Mouse (Mus musculus) T-helper 1 cell (primary cell): ENCODE data around the gene Msmb.

ENCODE experiments used
- in situ Hi-C: fragments of 300-600 bp; cut with MboI, MseI; formaldehyde crosslinking; loops from one replicate; pipeline ENCODE4 v1.15.1; 2025; ENCODE audit warnings: high pct_unique_total_duplicates

The Msmb gene

DNA sequence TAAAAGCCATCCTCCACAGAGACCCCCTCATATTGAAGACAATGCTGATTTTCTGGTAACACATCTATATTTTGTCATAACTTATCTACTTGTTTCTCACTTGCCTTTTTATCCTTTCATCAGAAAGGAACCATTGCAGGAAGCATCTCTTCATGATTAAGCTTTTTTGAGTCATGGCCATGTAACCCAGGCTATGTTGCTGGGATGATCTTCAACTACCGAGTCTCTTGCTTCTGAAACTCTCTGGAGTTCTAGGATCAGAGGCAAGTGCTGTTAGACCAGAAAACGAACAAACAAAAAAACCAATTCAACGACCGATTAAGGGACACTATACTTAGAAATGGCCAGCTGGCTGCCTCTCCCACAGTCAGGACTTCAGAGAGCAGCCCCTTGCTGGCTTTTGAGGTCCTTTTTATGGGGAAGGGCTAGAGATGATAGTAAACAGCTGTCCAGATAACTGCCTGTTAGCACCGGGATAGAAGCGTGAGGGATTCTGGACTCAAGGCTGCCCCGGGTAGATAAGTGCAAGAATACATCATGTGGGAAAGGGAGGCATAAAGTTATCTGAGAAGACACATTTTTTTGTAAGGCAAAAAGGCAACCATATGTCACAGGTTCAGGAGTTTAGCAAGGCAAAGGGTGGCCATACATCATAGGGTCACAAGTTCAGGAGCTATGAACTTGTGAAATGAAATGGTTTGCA is 4.1 kb downstream of the Msmb start:
- in situ Hi-C loops: no loop called here

DNA sequence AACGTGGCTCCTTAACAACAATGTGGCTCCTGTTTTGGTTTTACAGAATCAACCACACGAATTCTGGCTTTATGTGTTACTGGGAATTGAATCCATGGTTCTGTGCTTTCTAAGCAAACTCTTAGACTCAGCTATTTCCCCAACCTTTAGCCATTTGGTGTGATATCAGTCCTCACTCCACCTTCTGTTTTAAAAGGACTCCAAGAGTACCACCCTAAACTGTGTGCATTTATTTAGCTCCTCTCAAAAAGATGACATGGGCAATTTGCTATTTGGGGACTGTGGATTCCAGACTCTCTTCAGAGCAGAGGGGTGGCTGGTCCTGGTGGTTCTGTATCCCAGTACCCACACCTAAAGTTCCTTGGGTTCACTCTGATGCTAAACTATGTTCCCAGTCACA is 4.8 kb downstream of the Msmb start:
- in situ Hi-C loops: no loop called here

DNA sequence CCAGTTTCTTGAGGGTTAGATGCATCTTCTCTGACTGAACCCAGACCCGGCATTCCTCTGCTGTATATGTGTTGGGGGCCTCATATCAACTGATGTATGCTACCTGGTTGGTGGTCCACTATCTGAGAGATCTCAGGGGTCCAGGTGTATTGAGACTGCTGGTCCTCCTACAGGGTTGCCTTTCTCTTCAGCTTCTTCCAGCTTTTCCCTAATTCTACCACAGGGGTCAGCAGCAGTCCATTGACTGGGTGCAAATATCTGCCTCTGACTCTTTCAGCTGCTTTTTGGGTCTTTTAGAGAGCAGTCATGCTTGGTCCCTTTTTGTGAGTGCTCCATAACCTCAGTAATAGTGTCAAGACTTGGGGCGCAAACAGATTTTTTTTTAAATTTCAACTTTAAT is 9.0 kb downstream of the Msmb start:
- in situ Hi-C loops: no loop called here

DNA sequence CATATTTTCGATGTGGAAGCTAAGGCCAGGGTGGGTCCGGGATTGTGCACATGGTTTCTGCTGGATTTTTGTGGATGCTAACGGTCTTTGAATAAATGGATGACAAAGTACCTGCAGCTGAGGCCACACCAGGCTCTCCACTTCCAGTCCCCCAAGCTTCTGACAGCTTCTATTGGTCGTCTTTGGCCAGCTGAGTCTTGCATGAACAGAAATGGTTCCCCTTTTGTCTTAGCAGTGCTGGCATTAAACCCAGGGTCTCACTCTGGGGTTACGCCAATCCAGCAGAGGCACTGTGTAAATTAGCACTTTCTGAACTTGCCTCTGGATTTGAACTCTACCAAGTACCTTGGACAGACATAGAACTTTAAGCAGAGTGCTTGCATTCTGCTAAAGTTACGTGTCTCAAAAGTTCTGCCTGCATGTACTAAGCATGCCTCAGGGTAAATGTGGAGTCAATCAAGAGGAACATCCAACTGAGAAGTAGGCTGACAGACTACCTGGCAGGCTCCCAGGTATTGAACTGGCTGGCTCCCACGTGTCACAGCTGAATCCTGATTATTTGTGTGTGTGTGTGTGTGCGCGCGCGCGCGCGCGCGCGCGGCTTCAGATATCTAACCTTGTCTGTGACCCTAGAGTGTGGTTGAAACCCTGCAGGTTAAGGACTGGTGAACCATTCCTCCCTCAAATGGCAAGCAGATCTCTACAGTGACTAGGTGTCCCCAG is 10.6 kb downstream of the Msmb start:
- in situ Hi-C loops: no loop called here

- in situ Hi-C loops: no loop called here
Observed at GRCm38 (mm10) chr14:32153156-32153555, 11.3 kb downstream of the Msmb start.

DNA sequence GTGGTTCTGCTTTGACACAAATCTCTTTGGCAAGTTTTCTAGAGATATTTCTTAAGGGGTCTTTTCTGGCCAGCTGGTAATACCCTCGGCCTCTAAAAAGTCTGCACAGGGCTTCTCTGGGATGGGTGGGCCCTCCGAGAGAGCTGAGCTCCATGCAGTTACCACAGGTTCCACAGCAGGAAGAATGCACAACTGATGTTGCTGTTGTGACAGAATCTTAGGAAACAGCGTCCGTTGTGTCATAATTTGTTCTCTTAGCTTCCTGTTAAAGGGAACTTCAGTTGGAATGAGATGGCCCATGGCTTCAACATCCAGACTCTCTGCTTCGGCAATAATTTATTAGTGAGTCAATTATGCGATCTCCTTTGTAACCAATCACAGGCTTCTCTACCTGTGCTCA is 12.9 kb downstream of the Msmb start:
- in situ Hi-C loops: loop anchor here (5.0 kb wide), 1 partner anchor 67 kb away; the partner anchor contains the start of genes Dph3 and Oxnad1

- in situ Hi-C loops: loop anchor here (5.0 kb wide), 1 partner anchor 72 kb away; the partner anchor contains the start of genes Dph3 and Oxnad1
Observed at GRCm38 (mm10) chr14:32159150-32159670, 17.4 kb downstream of the Msmb start.

DNA sequence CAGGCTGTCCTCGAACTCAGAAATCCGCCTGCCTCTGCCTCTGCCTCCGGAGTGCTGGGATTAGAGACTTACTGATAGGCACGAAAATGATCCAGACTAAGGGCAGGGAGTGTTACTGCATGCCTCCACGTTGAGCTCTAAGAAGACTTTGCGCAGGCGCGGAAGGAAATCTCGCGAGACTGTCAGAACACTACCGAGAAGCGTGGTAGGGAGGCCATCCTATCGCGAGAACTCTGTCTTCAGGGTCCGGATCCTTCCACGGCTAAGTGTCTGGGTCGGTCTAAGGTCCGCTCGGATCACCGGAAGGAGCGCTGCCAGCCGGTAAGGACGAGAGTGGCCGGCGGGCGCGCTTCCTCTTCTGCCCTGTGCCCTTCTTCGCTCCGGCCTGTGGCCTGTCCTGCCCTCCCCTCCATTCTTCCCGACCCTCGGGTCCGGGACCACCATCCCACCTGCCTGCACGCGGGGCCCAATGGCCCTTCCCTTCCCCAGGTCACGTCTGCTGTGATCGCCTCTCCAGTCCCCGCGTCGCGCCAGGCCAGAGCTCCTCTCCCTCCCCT is 17.9 kb downstream of the Msmb start, which contains the start of gene Ncoa4:
Ncoa4 (plus strand) TSS at position 176 of the 557 bp plus-strand sequence.
- in situ Hi-C loops: loop anchor here (5.0 kb wide), 1 partner anchor 72 kb away; the partner anchor contains the start of genes Dph3 and Oxnad1

- in situ Hi-C loops: no loop called here
Observed at GRCm38 (mm10) chr14:32160563-32160962, 18.7 kb downstream of the Msmb start.

GRCm38 (mm10) chr14:32161090-32161885 is 19.5 kb downstream of the Msmb start:
- in situ Hi-C loops: no loop called here

DNA sequence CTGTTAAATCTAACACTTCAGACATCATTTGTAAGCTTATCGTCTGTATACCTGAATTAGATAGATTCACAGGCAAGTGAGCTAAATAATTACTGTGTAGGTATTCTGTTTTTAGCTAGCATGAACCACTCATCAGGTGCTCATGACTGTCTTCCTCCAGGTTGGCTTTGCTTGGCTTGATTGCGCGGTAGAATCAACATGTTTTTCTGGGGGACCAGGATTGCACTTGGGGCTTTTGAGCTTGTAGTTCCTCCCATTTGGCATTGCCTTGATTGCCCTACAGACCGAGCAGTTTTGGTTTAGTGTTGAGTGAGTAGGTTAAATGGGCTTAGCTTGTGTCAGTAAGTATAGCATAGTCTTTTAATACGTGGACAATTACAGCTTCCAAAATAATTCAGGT is 20.4 kb downstream of the Msmb start:
- in situ Hi-C loops: no loop called here

- in situ Hi-C loops: no loop called here
Observed at GRCm38 (mm10) chr14:32163203-32163888, 21.5 kb downstream of the Msmb start.

- in situ Hi-C loops: no loop called here
Observed at GRCm38 (mm10) chr14:32164173-32165051, 22.6 kb downstream of the Msmb start.

GRCm38 (mm10) chr14:32165278-32166061 is 23.6 kb downstream of the Msmb start:
- in situ Hi-C loops: no loop called here

DNA sequence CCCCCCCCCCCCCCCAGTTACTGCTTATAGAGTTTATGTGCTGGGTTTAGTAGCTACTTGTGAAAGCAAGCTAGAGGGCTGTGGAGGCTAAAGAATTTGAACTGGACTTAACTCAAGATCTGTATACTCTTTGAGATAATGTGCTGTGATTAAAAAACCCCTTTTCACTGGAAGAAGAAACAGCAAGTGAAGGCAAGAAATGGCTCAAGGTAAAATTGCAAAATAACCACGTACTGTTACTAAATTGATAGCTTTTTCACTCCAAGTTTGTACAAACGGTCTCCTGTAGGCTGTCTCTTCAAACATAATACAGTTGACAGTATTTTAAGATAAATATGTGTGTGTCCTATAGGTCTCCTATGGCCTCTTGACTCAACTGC is 24.2 kb downstream of the Msmb start:
- in situ Hi-C loops: no loop called here

DNA sequence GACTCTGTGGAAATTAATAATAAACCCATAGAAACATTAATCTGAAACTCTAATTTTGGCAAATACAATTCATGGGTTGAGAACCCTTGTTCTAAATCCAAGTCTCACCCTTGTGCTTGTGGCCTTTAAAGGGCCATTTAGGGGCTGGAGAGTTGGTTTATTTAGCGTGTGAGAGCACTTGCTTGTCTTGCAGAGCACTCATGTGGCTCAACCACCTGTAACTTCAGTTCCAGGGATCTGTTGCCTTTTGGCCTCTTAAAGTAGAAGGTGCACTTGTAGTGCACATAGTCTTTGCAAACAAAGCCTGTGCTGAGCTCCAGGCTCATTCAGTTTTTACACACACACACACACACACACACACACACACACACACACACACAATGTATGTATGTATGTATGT is 25.0 kb downstream of the Msmb start:
- in situ Hi-C loops: no loop called here

- in situ Hi-C loops: no loop called here
Observed at GRCm38 (mm10) chr14:32167326-32167725, 25.5 kb downstream of the Msmb start.

DNA sequence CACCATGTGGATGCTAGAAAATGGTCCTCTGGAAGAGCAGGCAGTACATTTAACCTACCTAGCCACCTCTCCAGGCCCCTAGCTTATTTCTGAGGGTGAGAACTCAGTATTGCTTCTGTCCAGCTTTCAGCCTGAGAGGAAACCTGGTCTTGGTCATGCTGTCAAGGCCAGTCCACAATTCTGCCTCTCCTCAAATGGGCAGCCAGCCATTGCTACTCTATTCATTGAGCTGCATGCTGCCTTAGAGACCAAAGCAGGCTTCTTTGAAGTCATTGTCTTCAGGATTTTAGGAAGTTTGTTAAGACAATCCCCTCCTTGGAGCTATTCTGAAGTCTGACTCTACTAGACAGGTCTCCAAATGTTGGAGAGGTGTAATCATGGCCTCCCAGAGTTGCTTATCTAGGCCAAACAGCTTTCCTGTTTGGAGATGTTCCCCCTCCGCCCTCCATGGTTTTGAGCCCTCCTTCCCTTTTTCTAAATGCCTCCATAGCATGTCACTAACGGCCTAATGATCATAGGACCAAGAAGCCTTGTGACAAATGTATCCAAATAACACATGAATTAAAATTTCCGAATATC is 26.9 kb downstream of the Msmb start:
- in situ Hi-C loops: no loop called here

DNA sequence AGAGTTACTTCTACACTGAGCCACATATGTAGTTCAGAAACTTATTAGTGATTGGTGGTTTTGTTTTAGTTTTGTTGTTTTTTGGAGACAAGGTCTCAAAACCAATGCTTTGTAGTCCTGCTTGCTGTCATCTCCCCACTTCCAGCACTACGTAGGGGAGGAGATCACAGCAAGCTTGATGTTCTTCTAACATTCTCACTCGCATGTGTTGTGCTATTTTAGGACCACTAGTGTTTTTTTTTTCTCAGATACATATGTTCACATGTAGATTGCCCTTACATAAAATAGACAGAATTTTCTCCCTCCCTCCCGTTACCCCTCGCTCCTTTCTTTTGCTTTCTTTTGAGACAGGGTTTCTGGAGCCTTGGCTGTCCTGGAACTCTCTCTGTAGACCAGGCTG is 28.3 kb downstream of the Msmb start:
- in situ Hi-C loops: no loop called here
